Mouse (Mus musculus) olfactory bulb, adult 2 months (tissue): ENCODE results near the gene Spata17.

Experiments used
- CTCF ChIP-seq: fragments of 200-500 bp; IDR thresholded peaks from 2 replicates; pipeline ENCODE4 v1.5.1; 2012; ENCODE audit warnings: low read depth, mild to moderate bottlenecking, low read length, moderate library complexity; ENCODE audit not compliant: insufficient read depth
- POLR2A ChIP-seq: fragments of 200-500 bp; IDR thresholded peaks from 2 replicates; pipeline ENCODE4 v1.6.1; 2012; ENCODE audit warnings: mild to moderate bottlenecking, low read depth, low read length, moderate library complexity; ENCODE audit not compliant: insufficient read depth

- no peak for TF ChIP-seq CTCF
- TF ChIP-seq POLR2A, result no peak
Observed at GRCm38 (mm10) chr1:187076198-187077042, 138.8 kb downstream of the Spata17 start.
